Mouse (Mus musculus): ENCODE data around the gene Nova2. TPM values are rescaled to one million over a fixed set of nuclear protein-coding genes. Genes with fewer than 3 reads are reported as not detected.

Nova2 gene
- polyA plus RNA-seq, 1 experiment: not detected

DNA sequence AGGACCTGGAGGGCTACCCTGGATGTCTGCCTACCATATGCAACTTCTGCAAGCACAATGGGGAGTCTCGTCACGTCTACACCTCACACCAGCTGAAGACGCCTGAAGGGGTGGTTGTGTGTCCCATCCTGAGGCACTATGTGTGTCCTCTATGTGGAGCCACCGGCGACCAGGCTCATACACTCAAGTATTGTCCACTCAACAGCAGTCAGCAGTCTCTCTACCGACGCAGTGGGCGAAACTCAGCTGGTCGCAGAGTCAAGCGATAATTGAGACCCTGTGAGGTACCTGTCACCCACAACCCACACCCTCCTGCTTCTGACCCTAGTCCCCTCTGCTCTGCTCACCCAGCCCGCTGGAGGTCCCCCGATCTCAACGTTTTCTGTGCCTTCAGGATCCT, 62.1 kb downstream of the Nova2 start:
- Histone ChIP-seq H3K4me1 (ENCODE audit: control insufficient read depth, insufficient read depth, low read length) (peaks cover 11% of the 10 kb centered on the region), H3K4me3 (ENCODE audit: insufficient read depth, low read depth, low read length) (no peak overlapping the region), H3K27ac (ENCODE audit: insufficient read depth, low read depth, low read length) (no peak overlapping the region)
- 81% methylated on average over 13 of the region's 13 CpGs for WGBS
- TF ChIP-seq CTCF (IDR thresholded peaks at IDR 0.05; ENCODE audit: insufficient read depth, low read depth, low read length): no peak
- no peak for TF ChIP-seq POLR2A (IDR thresholded peaks at IDR 0.05; ENCODE audit: insufficient read depth, low read depth, low read length)

- 72% methylated on average over 6 of the region's 6 CpGs for WGBS
- TF ChIP-seq POLR2A (IDR thresholded peaks at IDR 0.05; ENCODE audit: insufficient read depth, low read depth, low read length) (no peak), CTCF (IDR thresholded peaks at IDR 0.05; ENCODE audit: insufficient read depth, low read depth, low read length) (no peak)
- Histone ChIP-seq H3K4me1 (ENCODE audit: control insufficient read depth, insufficient read depth, low read length) (peaks cover 18% of the 10 kb centered on the region), H3K27ac (ENCODE audit: insufficient read depth, low read depth, low read length) (no peak overlapping the region), H3K4me3 (ENCODE audit: insufficient read depth, low read depth, low read length) (no peak overlapping the region)
These were observed 63.1 kb downstream of the Nova2 start for GRCm38 (mm10) chr7:18988780-18989179.

- peak overlapping the region; percentile 56 for H3K4me3 ChIP-seq (ENCODE audit: insufficient read depth, low read depth, low read length)
- 2% methylated on average over 5 of the region's 5 CpGs for WGBS
- TF ChIP-seq CTCF (IDR thresholded peaks at IDR 0.05; ENCODE audit: insufficient read depth, low read depth, low read length): no peak
- TF ChIP-seq POLR2A (IDR thresholded peaks at IDR 0.05; ENCODE audit: insufficient read depth, low read depth, low read length): no peak
These were observed 64.3 kb downstream of the Nova2 start for GRCm38 (mm10) chr7:18989995-18990394.

GRCm38 (mm10) chr7:18990601-18991295, 65.1 kb downstream of the Nova2 start, which contains the start of gene Mypop:
Gene Mypop, plus strand, starts transcription at chr7:18991245.
- Histone ChIP-seq H3K4me3 (ENCODE audit: insufficient read depth, low read depth, low read length) (peak within 1 kb of the TSS; percentile 89), H3K27ac (ENCODE audit: insufficient read depth, low read depth, low read length) (peak within 1 kb of the TSS; percentile 98), H3K4me1 (ENCODE audit: control insufficient read depth, insufficient read depth, low read length) (peaks cover 27% of the 10 kb centered on the region)
- under 1% methylated on average over 37 of the region's 37 CpGs for WGBS
- TF ChIP-seq POLR2A (IDR thresholded peaks at IDR 0.05; ENCODE audit: insufficient read depth, low read depth, low read length): peak; percentile 48
- no peak for TF ChIP-seq CTCF (IDR thresholded peaks at IDR 0.05; ENCODE audit: insufficient read depth, low read depth, low read length)

More at GRCm38 (mm10) chr7:18989995-18990394, 64.3 kb downstream of the Nova2 start:
- Histone ChIP-seq H3K4me1 (ENCODE audit: control insufficient read depth, insufficient read depth, low read length) (peaks cover 23% of the 10 kb centered on the region), H3K27ac (ENCODE audit: insufficient read depth, low read depth, low read length) (peak overlapping the region; percentile 98)

- no peak for TF ChIP-seq POLR2A (IDR thresholded peaks at IDR 0.05; ENCODE audit: insufficient read depth, low read depth, low read length)
- no peak for TF ChIP-seq CTCF (IDR thresholded peaks at IDR 0.05; ENCODE audit: insufficient read depth, low read depth, low read length)
- Histone ChIP-seq H3K27ac (ENCODE audit: insufficient read depth, low read depth, low read length) (peak overlapping the region; percentile 89), H3K4me1 (ENCODE audit: control insufficient read depth, insufficient read depth, low read length) (peaks cover 27% of the 10 kb centered on the region), H3K4me3 (ENCODE audit: insufficient read depth, low read depth, low read length) (peak overlapping the region; percentile 89)
- WGBS: under 1% methylated on average over 59 of the region's 59 CpGs
These were observed 66.1 kb downstream of the Nova2 start for GRCm38 (mm10) chr7:18991660-18992293.

DNA sequence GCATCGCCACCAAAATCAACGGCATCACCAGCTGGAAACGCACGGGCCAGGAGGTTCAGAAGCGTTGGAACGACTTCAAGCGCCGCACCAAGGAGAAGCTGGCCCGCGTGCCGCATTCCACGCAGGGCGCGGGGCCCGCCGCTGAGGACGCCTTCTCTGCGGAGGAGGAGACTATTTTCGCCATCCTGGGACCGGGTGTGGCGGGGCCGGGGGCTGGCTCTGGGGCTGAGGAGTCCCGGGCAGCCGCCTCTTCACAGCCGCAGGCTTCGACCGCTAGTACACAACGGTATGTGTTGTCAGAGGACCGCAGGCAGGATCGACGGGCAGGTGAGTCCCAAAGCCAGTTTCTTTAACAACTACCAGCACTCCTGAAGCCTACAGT, 66.6 kb downstream of the Nova2 start:
- Histone ChIP-seq H3K4me1 (ENCODE audit: control insufficient read depth, insufficient read depth, low read length) (peaks cover 27% of the 10 kb centered on the region), H3K4me3 (ENCODE audit: insufficient read depth, low read depth, low read length) (peak overlapping the region; percentile 89), H3K27ac (ENCODE audit: insufficient read depth, low read depth, low read length) (peak overlapping the region; percentile 89)
- 2% methylated on average over 31 of the region's 31 CpGs for WGBS
- TF ChIP-seq CTCF (IDR thresholded peaks at IDR 0.05; ENCODE audit: insufficient read depth, low read depth, low read length): no peak

DNA sequence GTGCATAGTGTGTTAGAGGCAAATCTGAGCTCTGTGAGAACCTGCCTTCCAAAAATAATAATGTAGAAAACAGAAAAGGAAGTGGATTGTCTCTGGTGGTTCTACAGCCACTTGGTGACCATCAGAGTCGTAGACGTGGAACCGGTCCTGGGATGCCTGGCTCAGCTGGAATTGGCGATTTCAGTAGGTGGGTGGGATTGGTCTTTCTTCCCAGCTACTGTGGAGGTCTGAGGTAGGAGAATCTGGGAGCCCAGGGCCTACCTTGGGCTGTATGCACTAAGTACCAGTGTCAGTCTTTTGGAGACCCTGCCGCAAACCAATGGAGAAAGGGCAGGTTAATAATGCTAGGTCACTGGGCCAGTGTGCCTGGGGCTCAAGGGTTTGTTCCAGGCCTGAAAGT, 67.3 kb downstream of the Nova2 start:
- 80% methylated on average over 5 of the region's 5 CpGs for WGBS
- Histone ChIP-seq H3K4me1 (ENCODE audit: control insufficient read depth, insufficient read depth, low read length) (peaks cover 27% of the 10 kb centered on the region), H3K4me3 (ENCODE audit: insufficient read depth, low read depth, low read length) (peak overlapping the region; percentile 89), H3K27ac (ENCODE audit: insufficient read depth, low read depth, low read length) (no peak overlapping the region)
- TF ChIP-seq POLR2A (IDR thresholded peaks at IDR 0.05; ENCODE audit: insufficient read depth, low read depth, low read length) (no peak), CTCF (IDR thresholded peaks at IDR 0.05; ENCODE audit: insufficient read depth, low read depth, low read length) (no peak)

DNA sequence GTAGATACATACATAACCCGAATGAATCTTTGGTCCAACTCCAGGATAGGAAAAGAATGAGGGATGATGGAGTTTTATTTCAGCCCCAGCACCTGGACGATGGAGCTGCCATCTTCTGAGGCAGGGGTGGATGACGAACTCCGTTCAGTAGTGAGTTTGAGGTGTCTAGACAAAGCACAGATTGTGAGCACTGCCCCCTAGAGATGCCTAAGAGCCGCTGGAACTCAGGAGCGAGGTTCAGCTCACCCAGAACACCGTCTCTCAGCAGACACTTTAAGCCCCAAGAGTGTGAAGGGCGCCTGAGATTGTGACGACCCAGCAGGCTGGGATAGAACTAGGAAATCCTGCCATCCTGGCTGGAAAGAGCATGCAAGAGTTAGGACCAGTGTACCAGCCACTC, 73.1 kb downstream of the Nova2 start:
- Histone ChIP-seq H3K4me1 (ENCODE audit: control insufficient read depth, insufficient read depth, low read length) (peaks cover 25% of the 10 kb centered on the region), H3K4me3 (ENCODE audit: insufficient read depth, low read depth, low read length) (no peak overlapping the region), H3K27ac (ENCODE audit: insufficient read depth, low read depth, low read length) (no peak overlapping the region)
- WGBS: 28% methylated on average over 9 of the region's 9 CpGs
- no peak for TF ChIP-seq POLR2A (IDR thresholded peaks at IDR 0.05; ENCODE audit: insufficient read depth, low read depth, low read length)
- no peak for TF ChIP-seq CTCF (IDR thresholded peaks at IDR 0.05; ENCODE audit: insufficient read depth, low read depth, low read length)

DNA sequence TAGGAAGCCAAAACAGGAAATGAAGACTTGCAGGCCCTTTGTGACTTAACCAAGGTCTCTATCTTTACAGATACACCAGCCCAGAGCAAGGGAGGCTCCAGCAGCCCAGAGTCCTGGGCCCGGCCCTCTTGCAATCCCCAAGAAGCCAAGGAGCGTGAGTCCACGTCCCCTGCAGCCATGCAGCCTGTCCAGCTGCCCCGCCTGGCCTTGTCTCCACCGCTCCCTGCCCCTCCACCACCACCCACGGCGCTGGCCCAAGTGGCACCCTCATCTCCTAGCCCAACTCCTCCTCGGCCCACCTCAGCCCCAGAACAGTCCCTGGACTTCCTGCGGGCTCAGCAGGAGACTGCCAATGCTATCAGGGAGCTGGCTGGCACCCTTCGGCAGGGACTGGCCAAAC, 74.7 kb downstream of the Nova2 start:
- no peak for TF ChIP-seq CTCF (IDR thresholded peaks at IDR 0.05; ENCODE audit: insufficient read depth, low read depth, low read length)
- no peak for TF ChIP-seq POLR2A (IDR thresholded peaks at IDR 0.05; ENCODE audit: insufficient read depth, low read depth, low read length)
- WGBS: 66% methylated on average over 10 of the region's 10 CpGs
- peak overlapping the region; percentile 6; the same call in 1 of the 2 replicates for H3K4me3 ChIP-seq (ENCODE audit: insufficient read depth, low read depth, low read length)
- H3K27ac ChIP-seq (ENCODE audit: insufficient read depth, low read depth, low read length): no peak overlapping the region
- H3K4me1 ChIP-seq (ENCODE audit: control insufficient read depth, insufficient read depth, low read length): peaks cover 28% of the 10 kb centered on the region
